Mouse (Mus musculus) embryonic facial prominence, embryonic 14.5 days (tissue): ENCODE data around the gene Atrip. TPM values are rescaled to one million over a fixed set of nuclear protein-coding genes. Genes with fewer than 3 reads are reported as not detected.

Source experiments
- ATAC-seq: fragments of 200-750 bp; cut with Nextera tagmentation; 2 replicates; pipeline ENCODE4 v1.8.0; 2017; ENCODE audit warnings: low read depth, moderate number of reproducible peaks, moderate TSS enrichment
- DNase-seq: peaks from one replicate; pipeline ENCODE4 v3.0.0-alpha.2; 2015; ENCODE audit warnings: low spot score
- H3K27ac ChIP-seq: fragments of 300-500 bp; sonication (generic); replicated peaks from 2 replicates; pipeline ENCODE4 v1.5.1; 2014; ENCODE audit warnings: low read depth, mild to moderate bottlenecking, low read length, moderate library complexity
- H3K27me3 ChIP-seq: fragments of 300-500 bp; sonication (generic); replicated peaks from 2 replicates; pipeline ENCODE4 v1.6.1; 2014; ENCODE audit warnings: low read length; ENCODE audit not compliant: control insufficient read depth, insufficient read depth
- H3K36me3 ChIP-seq: fragments of 300-500 bp; sonication (generic); 2 replicates; pipeline ENCODE4 v1.6.1; 2014; ENCODE audit warnings: low read length, mixed read lengths; ENCODE audit not compliant: control insufficient read depth, insufficient read depth
- H3K4me1 ChIP-seq: fragments of 300-500 bp; sonication (generic); 2 replicates; pipeline ENCODE4 v1.6.1; 2014; ENCODE audit warnings: antibody characterized with exemption, low read length; ENCODE audit not compliant: control insufficient read depth, insufficient read depth
- H3K4me2 ChIP-seq: fragments of 300-500 bp; sonication (generic); 2 replicates; pipeline ENCODE4 v1.6.1; 2014; ENCODE audit warnings: low read depth, mild to moderate bottlenecking, low read length, moderate library complexity, mixed read lengths
- H3K4me3 ChIP-seq: fragments of 300-500 bp; sonication (generic); 2 replicates; pipeline ENCODE4 v1.5.1; 2014; ENCODE audit warnings: low read depth, mild to moderate bottlenecking, low read length
- H3K9ac ChIP-seq: fragments of 300-500 bp; sonication (generic); 2 replicates; pipeline ENCODE4 v1.6.1; 2014; ENCODE audit warnings: low read depth, mild to moderate bottlenecking, low read length, moderate library complexity, mixed read lengths
- H3K9me3 ChIP-seq: fragments of 300-500 bp; sonication (generic); 2 replicates; pipeline ENCODE4 v1.6.1; 2016; ENCODE audit warnings: low read length; ENCODE audit not compliant: control insufficient read depth
- WGBS: fragments of 180-500 bp; shearing (Covaris S2); extraction: QIAGEN DNeasy Blood & Tissue Kit; methylation state at CpG from one replicate; pipeline ENCODE4 v1.1.7; 2014; 5-methylcytosine and 5-hydroxymethylcytosine counted together
- polyA plus RNA-seq: library from polyadenylated mRNA; unstranded; fragments of >200 nt; fragmentation: Nextera tagmentation; extraction: Ambion mirVana; gene quantifications from 2 replicates; pipeline ENCODE4 v1.2.1, GENCODE M21; 2014

The Atrip gene
- polyA plus RNA-seq, 1 experiment from 2014 or later, result 19.5 TPM

DNA sequence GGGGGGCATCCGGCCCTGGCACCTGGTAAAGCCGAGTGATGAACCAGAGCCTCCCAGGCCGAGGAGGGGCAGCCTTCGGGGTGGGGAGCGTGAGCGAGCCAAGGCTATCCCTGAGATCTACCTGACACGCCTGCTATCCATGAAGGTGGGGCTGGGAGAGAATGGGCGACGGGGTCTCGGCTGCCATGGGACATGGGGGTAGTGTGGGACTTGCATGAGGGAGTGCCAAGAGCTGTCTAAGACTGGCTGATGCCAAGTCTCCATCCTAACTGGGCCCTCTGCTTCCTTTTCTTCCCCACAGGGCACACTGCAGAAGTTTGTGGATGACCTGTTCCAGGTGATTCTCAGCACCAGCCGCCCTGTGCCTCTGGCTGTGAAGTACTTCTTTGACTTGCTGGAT lies 40.4 kb upstream of the Atrip start:
- Histone ChIP-seq H3K36me3 (peaks cover 98% of the 10 kb centered on the region), H3K4me3 (no peak overlapping the region), H3K27me3 (no peaks in the 10 kb centered on the region), H3K4me2 (no peak overlapping the region), H3K4me1 (no peaks in the 10 kb centered on the region), H3K9ac (no peak overlapping the region), H3K9me3 (no peaks in the 10 kb centered on the region), H3K27ac (no peak overlapping the region)
- ATAC-seq (no peak), DNase-seq (no peak)
- WGBS, result 93% methylated on average over 11 of the region's 11 CpGs

GRCm38 (mm10) chr9:109113331-109113730 lies 39.4 kb upstream of the Atrip start:
- H3K27me3 ChIP-seq, result no peaks in the 10 kb centered on the region
- H3K4me2 ChIP-seq, result no peak overlapping the region
- no peak overlapping the region for H3K27ac ChIP-seq
- 84% methylated on average over 8 of the region's 8 CpGs for WGBS
- ATAC-seq (no peak), DNase-seq (no peak)
- no peak overlapping the region for H3K9ac ChIP-seq
- H3K4me3 ChIP-seq, result no peak overlapping the region
- H3K9me3 ChIP-seq, result no peaks in the 10 kb centered on the region
- H3K4me1 ChIP-seq, result no peaks in the 10 kb centered on the region
- H3K36me3 ChIP-seq, result peaks cover 100% of the 10 kb centered on the region

DNA sequence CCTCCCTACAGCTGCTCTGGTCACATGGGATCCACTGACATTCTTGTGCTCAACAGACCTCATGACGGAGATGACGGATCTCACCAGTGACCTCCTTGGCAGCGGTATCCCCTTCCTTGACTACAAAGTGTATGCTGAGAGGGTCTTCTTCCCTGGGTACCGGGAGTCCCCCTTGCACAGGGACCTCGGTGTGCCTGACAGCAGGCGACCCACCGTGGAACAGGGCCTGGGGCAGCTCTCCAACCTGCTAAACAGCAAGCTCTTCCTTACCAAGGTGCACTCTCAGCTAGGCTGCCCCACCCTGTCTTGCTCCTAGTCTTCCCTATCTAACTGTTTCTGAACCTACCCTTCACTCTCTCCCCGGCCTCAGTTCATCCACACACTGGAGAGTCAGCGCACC lies 37.7 kb upstream of the Atrip start:
- no peak for DNase-seq
- no peak overlapping the region for H3K4me2 ChIP-seq
- peaks cover 96% of the 10 kb centered on the region for H3K36me3 ChIP-seq
- H3K27me3 ChIP-seq, result no peaks in the 10 kb centered on the region
- H3K27ac ChIP-seq, result no peak overlapping the region
- WGBS, result 91% methylated on average over 9 of the region's 9 CpGs
- no peaks in the 10 kb centered on the region for H3K9me3 ChIP-seq
- H3K4me3 ChIP-seq, result no peak overlapping the region
- H3K4me1 ChIP-seq, result no peaks in the 10 kb centered on the region
- ATAC-seq, result no peak
- H3K9ac ChIP-seq, result no peak overlapping the region

- 93% methylated on average over 3 of the region's 4 CpGs for WGBS
- no peak overlapping the region for H3K4me3 ChIP-seq
- no peaks in the 10 kb centered on the region for H3K27me3 ChIP-seq
- H3K9me3 ChIP-seq, result no peaks in the 10 kb centered on the region
- H3K4me2 ChIP-seq, result no peak overlapping the region
- no peaks in the 10 kb centered on the region for H3K4me1 ChIP-seq
- no peak overlapping the region for H3K27ac ChIP-seq
- H3K9ac ChIP-seq, result no peak overlapping the region
- ATAC-seq (no peak), DNase-seq (no peak)
- H3K36me3 ChIP-seq, result peaks cover 96% of the 10 kb centered on the region
Measured at GRCm38 (mm10) chr9:109111101-109111500, 37.2 kb upstream of the Atrip start.

GRCm38 (mm10) chr9:109110240-109110639 lies 36.3 kb upstream of the Atrip start:
- H3K27ac ChIP-seq, result no peak overlapping the region
- DNase-seq (no peak), ATAC-seq (no peak)
- peaks cover 96% of the 10 kb centered on the region for H3K36me3 ChIP-seq
- no peaks in the 10 kb centered on the region for H3K4me1 ChIP-seq
- no peak overlapping the region for H3K4me3 ChIP-seq
- no peak overlapping the region for H3K4me2 ChIP-seq
- no peak overlapping the region for H3K9ac ChIP-seq
- 96% methylated on average over 11 of the region's 11 CpGs for WGBS
- H3K9me3 ChIP-seq, result no peaks in the 10 kb centered on the region
- H3K27me3 ChIP-seq, result no peaks in the 10 kb centered on the region

GRCm38 (mm10) chr9:109107341-109107740 lies 33.4 kb upstream of the Atrip start:
- H3K4me2 ChIP-seq, result no peak overlapping the region
- no peaks in the 10 kb centered on the region for H3K9me3 ChIP-seq
- H3K27ac ChIP-seq, result no peak overlapping the region
- H3K4me3 ChIP-seq, result no peak overlapping the region
- WGBS, result 73% methylated on average over 5 of the region's 6 CpGs
- ATAC-seq, result no peak
- DNase-seq, result no peak
- H3K36me3 ChIP-seq, result peaks cover 93% of the 10 kb centered on the region
- H3K27me3 ChIP-seq, result no peaks in the 10 kb centered on the region
- H3K9ac ChIP-seq, result no peak overlapping the region
- H3K4me1 ChIP-seq, result no peaks in the 10 kb centered on the region

GRCm38 (mm10) chr9:109105648-109106047 lies 31.7 kb upstream of the Atrip start:
- Histone ChIP-seq H3K27me3 (no peaks in the 10 kb centered on the region), H3K4me3 (no peak overlapping the region), H3K9me3 (no peaks in the 10 kb centered on the region), H3K36me3 (peaks cover 82% of the 10 kb centered on the region), H3K4me2 (no peak overlapping the region), H3K27ac (no peak overlapping the region), H3K9ac (no peak overlapping the region), H3K4me1 (no peaks in the 10 kb centered on the region)
- 88% methylated on average over 12 of the region's 12 CpGs for WGBS
- DNase-seq (no peak), ATAC-seq (no peak)

DNA sequence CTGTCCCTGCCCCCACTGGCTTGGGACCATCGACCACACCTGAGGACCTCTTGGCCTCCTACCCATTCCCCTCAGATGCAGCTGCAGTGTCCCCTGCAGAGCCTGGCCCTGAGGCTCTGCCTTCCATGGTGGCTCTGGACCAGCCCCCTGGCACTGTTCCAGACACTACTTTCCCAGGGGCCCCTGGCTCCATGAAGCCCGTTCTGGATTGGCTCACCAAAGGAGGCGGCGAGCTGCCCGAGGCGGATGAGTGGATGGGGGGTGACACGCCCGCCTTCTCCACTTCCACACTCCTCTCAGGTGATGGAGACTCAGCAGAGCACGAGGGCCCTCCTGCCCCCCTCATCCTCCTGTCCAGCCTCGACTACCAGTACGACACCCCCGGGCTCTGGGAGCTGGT lies 31.1 kb upstream of the Atrip start:
- Histone ChIP-seq H3K4me2 (no peak overlapping the region), H3K36me3 (peaks cover 82% of the 10 kb centered on the region), H3K9ac (no peak overlapping the region), H3K4me3 (no peak overlapping the region), H3K27ac (no peak overlapping the region), H3K27me3 (no peaks in the 10 kb centered on the region), H3K9me3 (no peaks in the 10 kb centered on the region), H3K4me1 (no peaks in the 10 kb centered on the region)
- no peak for DNase-seq
- WGBS, result 75% methylated on average over 10 of the region's 12 CpGs
- ATAC-seq, result peak; percentile 64

DNA sequence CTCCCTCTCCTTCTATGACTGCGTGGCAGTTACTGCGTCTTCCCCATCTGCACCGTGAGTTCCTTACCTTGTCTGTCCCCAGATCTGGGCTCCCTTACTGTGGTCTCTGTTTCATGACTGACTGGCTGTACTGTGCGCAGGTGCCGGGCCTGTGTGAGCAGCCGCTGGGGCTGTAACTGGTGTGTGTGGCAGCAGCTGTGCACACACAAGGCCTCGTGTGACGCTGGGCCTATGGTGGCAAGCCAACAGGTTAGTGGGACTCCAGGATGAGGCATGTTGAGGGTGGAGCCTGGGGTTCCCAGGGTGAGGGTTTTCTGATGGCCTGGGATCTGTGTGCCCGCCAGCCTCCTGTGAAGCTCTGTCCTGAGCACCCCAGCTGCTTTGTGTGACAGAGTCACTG lies 30.2 kb upstream of the Atrip start:
- H3K9ac ChIP-seq, result no peak overlapping the region
- DNase-seq, result no peak
- no peak overlapping the region for H3K27ac ChIP-seq
- H3K36me3 ChIP-seq, result peaks cover 79% of the 10 kb centered on the region
- H3K4me3 ChIP-seq, result no peak overlapping the region
- WGBS, result 92% methylated on average over 9 of the region's 9 CpGs
- no peak for ATAC-seq
- no peak overlapping the region for H3K4me2 ChIP-seq
- no peaks in the 10 kb centered on the region for H3K27me3 ChIP-seq
- H3K4me1 ChIP-seq, result peaks cover 2% of the 10 kb centered on the region
- H3K9me3 ChIP-seq, result no peaks in the 10 kb centered on the region
